Mouse (Mus musculus) kidney, postnatal 36 days (tissue): Measurements from ENCODE around the gene Fam189b.
"Not testable (repeated sequence)": the region's sequence is repeated elsewhere in the genome, so short reads cannot be mapped to it uniquely, and the experiment has no call there.

Experiments
- DNase-seq, 2 experiments: peaks; one replicate each; pipeline ENCODE4 v3.0.0; 2021 to 2022; ENCODE audit warnings: mixed read lengths in 2 of 2

The Fam189b gene

GRCm38 (mm10) chr3:89183058-89183958 is at the start of gene Fam189b:
Gene Fam189b (plus strand): TSS chr3:89183143.
- DNase-seq: peak; percentile 85 to 90

- no peak for DNase-seq
Observed at GRCm38 (mm10) chr3:89133752-89134151, 49.2 kb upstream of the Fam189b start.

- DNase-seq: no peak
Observed at GRCm38 (mm10) chr3:89135958-89136357, 47.0 kb upstream of the Fam189b start, which contains the start of gene Pklr. Gene Pklr (plus strand): TSS chr3:89136142.

- DNase-seq: peak; percentile 85 to 93
Observed at GRCm38 (mm10) chr3:89136365-89136764, 46.6 kb upstream of the Fam189b start.

GRCm38 (mm10) chr3:89144821-89145220 is 38.1 kb upstream of the Fam189b start:
- DNase-seq: peak; percentile 68 to 81

GRCm38 (mm10) chr3:89145566-89145965 is 37.4 kb upstream of the Fam189b start:
- DNase-seq: no peak

GRCm38 (mm10) chr3:89147101-89147978 is 35.6 kb upstream of the Fam189b start:
- peak; percentile 78 to 83 for DNase-seq

GRCm38 (mm10) chr3:89147979-89148311 is 35.0 kb upstream of the Fam189b start:
- peak in 1 of 2 experiments; percentile 22 for DNase-seq

- no peak for DNase-seq
Observed at GRCm38 (mm10) chr3:89148567-89148966, 34.4 kb upstream of the Fam189b start.

GRCm38 (mm10) chr3:89152084-89152835 is 30.7 kb upstream of the Fam189b start:
- no peak for DNase-seq

- DNase-seq: no peak
Observed at GRCm38 (mm10) chr3:89156951-89157350, 26.0 kb upstream of the Fam189b start.

GRCm38 (mm10) chr3:89158651-89159050 is 24.3 kb upstream of the Fam189b start:
- no peak for DNase-seq

GRCm38 (mm10) chr3:89159211-89159610 is 23.7 kb upstream of the Fam189b start:
- peak; percentile 68 to 88 for DNase-seq

- DNase-seq: peak; percentile 51 to 84
Observed at GRCm38 (mm10) chr3:89159616-89160344, 23.2 kb upstream of the Fam189b start, which contains the start of gene Hcn3. Gene Hcn3 (minus strand): TSS chr3:89160196.

- not testable (repeated sequence) for DNase-seq
Observed at GRCm38 (mm10) chr3:89161207-89161606, 21.7 kb upstream of the Fam189b start.

- DNase-seq: no peak
Observed at GRCm38 (mm10) chr3:89161786-89162185, 21.2 kb upstream of the Fam189b start.

GRCm38 (mm10) chr3:89163123-89163522 is 19.8 kb upstream of the Fam189b start:
- DNase-seq: no peak

GRCm38 (mm10) chr3:89163643-89164245 is 19.2 kb upstream of the Fam189b start:
- no peak for DNase-seq

GRCm38 (mm10) chr3:89164506-89165267 is 18.3 kb upstream of the Fam189b start, which contains the start of gene Clk2:
Gene Clk2 (plus strand): TSS chr3:89164795.
- peak; percentile 96 to 98 for DNase-seq

- DNase-seq: no peak
Observed at GRCm38 (mm10) chr3:89165268-89165870, 17.6 kb upstream of the Fam189b start.
